Mouse (Mus musculus) limb, embryonic 10.5 days (tissue): ENCODE results near the gene Trabd2b. TPM values are rescaled to one million over a fixed set of nuclear protein-coding genes. Genes with fewer than 3 reads are reported as not detected.
A peak's percentile ranks its signal among the peaks of the same experiment; 100 is the strongest.

Experiments used
- DNase-seq: peaks from one replicate; pipeline ENCODE4 v3.0.0-alpha.2; 2017; ENCODE audit warnings: low spot score
- H3K27ac ChIP-seq: fragments of 300-500 bp; sonication (generic); 2 replicates; pipeline ENCODE4 v1.5.1; 2016; ENCODE audit warnings: mild to moderate bottlenecking
- H3K27me3 ChIP-seq: fragments of 300-500 bp; sonication (generic); 2 replicates; pipeline ENCODE4 v1.6.1; 2016; ENCODE audit warnings: low read depth, mild to moderate bottlenecking; ENCODE audit not compliant: poor library complexity, severe bottlenecking
- H3K36me3 ChIP-seq: fragments of 300-500 bp; sonication (generic); 2 replicates; pipeline ENCODE4 v1.6.1; 2016; ENCODE audit warnings: mild to moderate bottlenecking, moderate library complexity
- H3K4me1 ChIP-seq: fragments of 300-500 bp; sonication (generic); 2 replicates; pipeline ENCODE4 v1.6.1; 2016
- H3K4me3 ChIP-seq: fragments of 300-500 bp; sonication (generic); 2 replicates; pipeline ENCODE4 v1.5.1; 2016; ENCODE audit warnings: mild to moderate bottlenecking, moderate library complexity
- H3K9me3 ChIP-seq: fragments of 300-500 bp; sonication (generic); replicated peaks from 2 replicates; pipeline ENCODE4 v1.6.1; 2016; ENCODE audit warnings: mild to moderate bottlenecking
- WGBS: fragments of 180-500 bp; shearing (Covaris S2); methylation state at CpG from one replicate; pipeline ENCODE4 v1.1.7; 2016; 5-methylcytosine and 5-hydroxymethylcytosine counted together
- polyA plus RNA-seq: library from polyadenylated mRNA; unstranded; fragments of >200 nt; fragmentation: Nextera tagmentation; extraction: Ambion mirVana; gene quantifications from 2 replicates; pipeline ENCODE4 v1.2.1, GENCODE M21; 2016

Trabd2b gene
- polyA plus RNA-seq, 1 experiment from 2014 or later, result 0.34 TPM

DNA sequence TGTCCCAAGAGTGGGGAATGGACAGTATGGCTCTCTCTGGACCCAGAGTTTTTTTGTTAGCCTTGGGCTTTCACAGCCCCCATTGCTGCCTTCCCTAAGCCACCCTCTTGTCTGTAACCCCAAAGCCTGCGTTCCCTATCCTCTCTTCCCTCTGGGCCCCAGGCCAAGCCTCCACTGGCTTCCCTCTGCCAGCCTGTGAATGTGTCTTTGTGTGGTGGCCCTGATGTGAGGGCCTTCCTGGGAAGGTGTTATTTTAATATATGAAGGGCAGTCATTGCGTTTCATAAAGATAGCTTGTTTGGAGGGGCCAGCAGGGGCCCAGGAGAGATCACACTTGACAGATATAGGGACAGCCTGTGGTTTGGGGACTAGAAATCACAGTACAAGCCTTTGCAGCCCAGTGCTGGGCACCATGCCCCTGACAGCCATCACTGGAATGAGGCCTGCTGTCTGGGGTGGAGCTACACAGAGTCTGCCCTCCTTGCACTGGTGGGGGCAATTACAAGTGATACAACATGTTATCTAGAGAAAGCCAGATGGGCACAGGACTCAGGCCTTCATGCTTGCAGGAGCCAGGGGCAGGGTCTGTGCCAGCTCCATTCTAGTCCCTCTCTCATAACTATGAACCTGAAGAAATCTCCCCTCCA is 80.5 kb downstream of the Trabd2b start:
- H3K36me3 ChIP-seq, result no peaks in the 10 kb centered on the region
- H3K27ac ChIP-seq, result 0 out of 2 replicates have a peak overlapping the region, but pooled peaks have one; percentile 19
- H3K4me3 ChIP-seq, result no peak overlapping the region
- peaks cover 90% of the 10 kb centered on the region for H3K27me3 ChIP-seq
- H3K4me1 ChIP-seq, result peaks cover 10% of the 10 kb centered on the region; the same call in 1 of the 2 replicates
- WGBS, result 84% methylated on average over 2 of the region's 2 CpGs
- H3K9me3 ChIP-seq, result no peaks in the 10 kb centered on the region; the same call in 1 of the 2 replicates
- no peak for DNase-seq

GRCm38 (mm10) chr4:114487701-114488100 is 81.2 kb downstream of the Trabd2b start:
- H3K27ac ChIP-seq, result no peak overlapping the region
- H3K9me3 ChIP-seq, result no peaks in the 10 kb centered on the region; the same call in 1 of the 2 replicates
- peaks cover 90% of the 10 kb centered on the region for H3K27me3 ChIP-seq
- H3K4me1 ChIP-seq, result peaks cover 13% of the 10 kb centered on the region; the same call in 1 of the 2 replicates
- no peak for DNase-seq
- WGBS, result 65% methylated on average over 3 of the region's 3 CpGs
- no peak overlapping the region for H3K4me3 ChIP-seq
- H3K36me3 ChIP-seq, result no peaks in the 10 kb centered on the region

- H3K27me3 ChIP-seq, result peaks cover 96% of the 10 kb centered on the region
These were observed 85.6 kb downstream of the Trabd2b start for GRCm38 (mm10) chr4:114492157-114492556.

DNA sequence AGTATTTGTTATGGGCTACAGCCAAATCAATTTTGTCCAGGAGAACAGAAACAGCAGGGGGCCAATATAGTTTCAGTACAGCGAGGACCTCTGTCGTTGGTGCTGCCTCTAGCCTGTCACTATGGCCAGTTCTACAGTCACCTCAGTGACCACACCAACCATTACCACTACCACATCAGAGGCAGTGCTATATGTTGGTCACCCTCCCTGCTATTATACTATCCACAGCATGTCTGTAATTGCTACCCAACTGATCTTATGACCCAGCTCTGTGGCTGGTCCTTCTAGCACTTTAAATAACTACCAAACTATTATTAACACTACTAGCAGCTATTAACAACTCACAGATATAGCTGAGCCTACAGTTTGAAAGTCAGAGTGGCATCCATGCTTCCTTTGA is 87.5 kb downstream of the Trabd2b start:
- no peak overlapping the region for H3K4me3 ChIP-seq
- H3K27ac ChIP-seq, result no peak overlapping the region
- H3K4me1 ChIP-seq, result peaks cover 5% of the 10 kb centered on the region; the same call in 1 of the 2 replicates
- 76% methylated on average over 2 of the region's 2 CpGs for WGBS
- H3K9me3 ChIP-seq, result no peaks in the 10 kb centered on the region; the same call in 1 of the 2 replicates
- DNase-seq, result no peak
- H3K36me3 ChIP-seq, result no peaks in the 10 kb centered on the region
- peaks cover 98% of the 10 kb centered on the region for H3K27me3 ChIP-seq

More at GRCm38 (mm10) chr4:114492157-114492556, 85.6 kb downstream of the Trabd2b start:
- WGBS, result 20% methylated on average over 4 of the region's 4 CpGs
- no peaks in the 10 kb centered on the region; the same call in 1 of the 2 replicates for H3K9me3 ChIP-seq
- H3K36me3 ChIP-seq, result no peaks in the 10 kb centered on the region
- no peak for DNase-seq
- no peak overlapping the region for H3K27ac ChIP-seq
- H3K4me3 ChIP-seq, result no peak overlapping the region
- peaks cover 7% of the 10 kb centered on the region; the same call in 1 of the 2 replicates for H3K4me1 ChIP-seq

- no peaks in the 10 kb centered on the region for H3K36me3 ChIP-seq
- H3K27ac ChIP-seq, result no peak overlapping the region
- H3K9me3 ChIP-seq, result no peaks in the 10 kb centered on the region
- H3K4me3 ChIP-seq, result no peak overlapping the region
- DNase-seq, result no peak
- peaks cover 8% of the 10 kb centered on the region; the same call in 1 of the 2 replicates for H3K4me1 ChIP-seq
- WGBS, result 55% methylated on average over 4 of the region's 4 CpGs
- peaks cover 98% of the 10 kb centered on the region for H3K27me3 ChIP-seq
These were observed 89.3 kb downstream of the Trabd2b start for GRCm38 (mm10) chr4:114495688-114496426.

- Histone ChIP-seq H3K27me3 (peaks cover 89% of the 10 kb centered on the region), H3K9me3 (no peaks in the 10 kb centered on the region), H3K27ac (no peak overlapping the region), H3K4me1 (peaks cover 11% of the 10 kb centered on the region), H3K4me3 (no peak overlapping the region), H3K36me3 (no peaks in the 10 kb centered on the region)
- no peak for DNase-seq
- WGBS, result 78% methylated on average over 1 of the region's 1 CpGs
These were observed 93.1 kb downstream of the Trabd2b start for GRCm38 (mm10) chr4:114499650-114500049.

GRCm38 (mm10) chr4:114500317-114500716 is 93.8 kb downstream of the Trabd2b start:
- Histone ChIP-seq H3K27me3 (peaks cover 84% of the 10 kb centered on the region), H3K4me1 (peaks cover 14% of the 10 kb centered on the region), H3K4me3 (no peak overlapping the region), H3K36me3 (no peaks in the 10 kb centered on the region), H3K27ac (no peak overlapping the region), H3K9me3 (no peaks in the 10 kb centered on the region)
- WGBS, result 54% methylated on average over 7 of the region's 7 CpGs
- no peak for DNase-seq

DNA sequence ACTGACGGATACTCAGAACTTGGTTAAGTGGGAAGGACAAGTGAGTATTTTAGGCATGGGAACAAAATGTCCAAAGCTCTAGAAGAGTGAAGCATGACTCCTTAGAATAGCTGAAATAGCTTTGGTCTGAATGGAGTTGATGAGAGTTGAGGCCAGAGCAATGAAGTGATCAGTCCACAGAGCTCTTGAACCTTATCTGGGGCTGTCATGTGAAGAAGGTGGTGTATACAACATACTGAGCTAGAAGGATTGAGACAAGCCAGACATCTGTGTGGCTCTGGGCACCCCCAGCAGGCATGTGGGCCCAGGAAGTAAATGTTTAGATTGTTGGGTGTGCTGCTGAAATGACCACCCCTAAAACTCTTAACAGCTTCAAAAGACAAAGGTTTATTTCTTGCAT is 94.5 kb downstream of the Trabd2b start:
- Histone ChIP-seq H3K9me3 (no peaks in the 10 kb centered on the region), H3K27me3 (peaks cover 82% of the 10 kb centered on the region), H3K36me3 (no peaks in the 10 kb centered on the region), H3K27ac (no peak overlapping the region), H3K4me1 (peaks cover 14% of the 10 kb centered on the region), H3K4me3 (no peak overlapping the region)
- no peak for DNase-seq
- WGBS, result 91% methylated on average over 1 of the region's 1 CpGs

DNA sequence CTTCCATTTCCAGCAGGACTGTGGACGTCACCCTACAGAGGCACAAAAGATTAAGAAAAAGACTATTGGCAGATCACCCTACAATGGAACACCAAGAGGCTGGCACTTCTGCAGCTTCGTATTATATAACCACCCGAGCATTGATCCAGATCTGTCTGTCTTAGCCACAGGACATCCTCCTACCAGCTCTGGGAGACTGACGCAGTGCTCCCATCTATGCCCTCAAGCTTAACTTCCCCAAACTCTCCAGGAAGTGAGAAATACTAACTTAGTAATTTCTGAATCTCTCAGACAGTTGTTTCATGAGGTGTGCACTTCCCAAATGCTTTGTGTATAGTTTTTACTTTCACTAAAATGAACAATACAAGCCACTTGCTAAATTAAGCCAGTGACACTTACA is 95.1 kb downstream of the Trabd2b start:
- DNase-seq, result no peak
- H3K27me3 ChIP-seq, result peaks cover 77% of the 10 kb centered on the region
- no peak overlapping the region for H3K27ac ChIP-seq
- H3K4me1 ChIP-seq, result peaks cover 14% of the 10 kb centered on the region
- no peaks in the 10 kb centered on the region for H3K36me3 ChIP-seq
- no peak overlapping the region for H3K4me3 ChIP-seq
- no peaks in the 10 kb centered on the region for H3K9me3 ChIP-seq
- WGBS, result 90% methylated on average over 4 of the region's 4 CpGs

DNA sequence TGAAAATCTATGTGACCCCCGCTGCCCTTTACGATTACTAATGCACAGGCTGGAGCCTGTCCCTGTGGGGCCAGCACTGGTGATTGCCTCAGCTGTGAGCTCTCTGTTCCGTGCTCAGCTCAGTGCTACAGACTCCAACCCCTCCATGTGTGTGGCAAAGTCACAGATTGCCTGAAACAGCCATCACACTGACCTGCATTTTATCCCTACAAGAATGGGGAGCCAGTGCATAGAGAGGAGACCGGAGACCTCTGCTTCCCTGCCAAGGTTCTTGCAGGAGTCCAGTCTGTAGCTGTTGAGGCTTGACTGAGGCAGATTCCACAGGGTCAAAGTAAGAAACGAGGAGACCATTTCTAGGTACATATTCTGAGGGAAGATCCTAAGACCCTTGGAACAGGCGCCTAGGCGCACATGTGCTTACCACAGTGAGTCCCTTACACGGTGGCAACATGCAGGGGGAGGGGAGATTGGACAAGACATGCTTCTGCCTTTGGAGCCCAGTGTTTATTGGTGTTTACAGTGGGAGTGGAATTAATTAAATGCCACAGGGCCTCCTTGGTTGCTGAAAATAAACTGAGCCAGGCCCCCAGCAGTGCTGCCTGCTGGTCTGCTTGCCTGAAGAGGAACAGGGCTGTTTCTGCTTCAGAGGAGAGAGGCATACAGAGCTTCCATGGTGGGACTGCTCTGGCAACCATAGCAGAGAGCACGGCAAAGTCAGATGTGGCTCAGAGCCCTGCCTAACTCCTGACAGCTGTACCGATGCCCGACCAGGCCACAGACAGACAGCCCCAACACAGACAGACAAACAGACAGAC is 97.9 kb downstream of the Trabd2b start:
- no peak overlapping the region for H3K27ac ChIP-seq
- peaks cover 14% of the 10 kb centered on the region for H3K4me1 ChIP-seq
- no peaks in the 10 kb centered on the region for H3K9me3 ChIP-seq
- H3K4me3 ChIP-seq, result no peak overlapping the region
- no peaks in the 10 kb centered on the region for H3K36me3 ChIP-seq
- 55% methylated on average over 11 of the region's 11 CpGs for WGBS
- DNase-seq, result no peak
- peaks cover 50% of the 10 kb centered on the region for H3K27me3 ChIP-seq

DNA sequence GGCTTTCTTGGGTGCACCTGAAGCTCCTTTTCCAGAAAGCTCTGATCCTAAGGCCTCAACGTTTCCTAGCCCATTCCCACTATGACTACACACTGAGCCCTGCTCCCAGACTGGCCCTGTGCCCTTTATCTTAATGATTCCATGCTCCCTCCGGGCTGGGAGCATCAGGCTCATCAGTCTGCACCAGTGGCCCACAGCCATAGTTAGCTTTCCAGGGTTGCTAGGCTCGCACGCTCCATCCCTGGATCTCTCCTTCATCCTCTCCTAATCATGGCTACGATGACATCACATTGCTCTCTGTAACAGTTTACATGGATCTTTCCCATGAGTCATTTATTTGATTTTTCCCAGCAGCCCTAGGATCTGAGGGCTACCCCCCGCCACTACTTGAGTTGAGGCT is 103.1 kb downstream of the Trabd2b start:
- H3K36me3 ChIP-seq, result no peaks in the 10 kb centered on the region
- 88% methylated on average over 6 of the region's 6 CpGs for WGBS
- no peak for DNase-seq
- H3K27me3 ChIP-seq, result peaks cover 42% of the 10 kb centered on the region; the same call in 1 of the 2 replicates
- H3K4me3 ChIP-seq, result no peak overlapping the region
- peaks cover 4% of the 10 kb centered on the region for H3K4me1 ChIP-seq
- H3K9me3 ChIP-seq, result no peaks in the 10 kb centered on the region
- no peak overlapping the region for H3K27ac ChIP-seq

GRCm38 (mm10) chr4:114511649-114512048 is 105.1 kb downstream of the Trabd2b start:
- no peaks in the 10 kb centered on the region for H3K9me3 ChIP-seq
- peaks cover 16% of the 10 kb centered on the region for H3K4me1 ChIP-seq
- no peak for DNase-seq
- no peaks in the 10 kb centered on the region for H3K36me3 ChIP-seq
- no peak overlapping the region for H3K4me3 ChIP-seq
- H3K27me3 ChIP-seq, result peaks cover 35% of the 10 kb centered on the region; the same call in 1 of the 2 replicates
- H3K27ac ChIP-seq, result no peak overlapping the region
- WGBS, result 93% methylated on average over 3 of the region's 3 CpGs
